Mouse (Mus musculus): ENCODE data around the gene Car5a.

DNA sequence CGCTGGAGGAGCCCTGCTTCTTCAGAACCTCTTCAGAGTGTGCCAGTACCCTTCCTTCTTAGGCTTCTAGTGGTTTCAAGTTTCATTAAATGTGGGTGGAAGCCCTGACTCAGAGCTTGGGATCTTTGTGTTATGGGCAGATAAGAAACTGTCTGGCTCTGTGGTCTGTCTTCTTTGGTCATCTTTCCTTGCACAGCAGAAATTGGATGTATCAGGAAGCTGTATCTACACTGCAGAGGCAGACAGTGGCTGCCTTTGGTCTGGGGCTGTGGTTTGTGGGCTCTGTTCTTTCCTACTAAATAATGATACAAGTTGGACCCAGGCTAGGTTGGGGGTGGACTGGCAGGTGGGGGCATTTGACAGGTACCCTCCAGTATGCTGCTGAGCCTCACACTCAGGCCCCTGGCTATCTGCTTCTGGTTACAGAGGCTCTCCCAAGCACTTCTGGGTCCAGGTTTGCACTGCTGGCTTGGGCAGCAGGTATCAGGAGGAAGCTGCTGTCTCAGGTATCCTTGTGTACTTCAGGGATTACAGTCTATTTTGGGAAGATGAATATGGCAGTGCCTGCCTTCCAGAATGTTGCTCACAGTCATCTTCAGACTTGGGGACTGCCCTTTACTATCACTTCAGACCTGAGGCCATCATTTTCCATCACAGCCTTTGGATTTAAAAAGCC, 11.3 kb upstream of the Car5a start:
- TF ChIP-seq CTCF (IDR thresholded peaks at IDR 0.05; ENCODE audit: low read depth, low read length) (no peak), POLR2A (IDR thresholded peaks at IDR 0.05; ENCODE audit: borderline replicate concordance, low read depth, low read length) (no peak)

Data from bone marrow macrophage, adult 2 months (primary cell).